Mouse (Mus musculus) brain, embryonic 14.5 days (tissue): ENCODE results near the gene Pex14.

Source experiments
- CTCF ChIP-seq: fragments of 200-500 bp; IDR thresholded peaks from 2 replicates; pipeline ENCODE4 v1.5.1; 2012; ENCODE audit warnings: inconsistent platforms, mild to moderate bottlenecking, moderate library complexity, borderline replicate concordance; ENCODE audit not compliant: insufficient read depth, insufficient read length; ENCODE audit errors: extremely low read depth
- POLR2A ChIP-seq: fragments of 200-500 bp; IDR thresholded peaks from 2 replicates; pipeline ENCODE4 v1.6.1; 2012; ENCODE audit warnings: mild to moderate bottlenecking, inconsistent platforms, borderline replicate concordance; ENCODE audit not compliant: poor library complexity, insufficient read depth, insufficient read length, severe bottlenecking; ENCODE audit errors: extremely low read depth

DNA sequence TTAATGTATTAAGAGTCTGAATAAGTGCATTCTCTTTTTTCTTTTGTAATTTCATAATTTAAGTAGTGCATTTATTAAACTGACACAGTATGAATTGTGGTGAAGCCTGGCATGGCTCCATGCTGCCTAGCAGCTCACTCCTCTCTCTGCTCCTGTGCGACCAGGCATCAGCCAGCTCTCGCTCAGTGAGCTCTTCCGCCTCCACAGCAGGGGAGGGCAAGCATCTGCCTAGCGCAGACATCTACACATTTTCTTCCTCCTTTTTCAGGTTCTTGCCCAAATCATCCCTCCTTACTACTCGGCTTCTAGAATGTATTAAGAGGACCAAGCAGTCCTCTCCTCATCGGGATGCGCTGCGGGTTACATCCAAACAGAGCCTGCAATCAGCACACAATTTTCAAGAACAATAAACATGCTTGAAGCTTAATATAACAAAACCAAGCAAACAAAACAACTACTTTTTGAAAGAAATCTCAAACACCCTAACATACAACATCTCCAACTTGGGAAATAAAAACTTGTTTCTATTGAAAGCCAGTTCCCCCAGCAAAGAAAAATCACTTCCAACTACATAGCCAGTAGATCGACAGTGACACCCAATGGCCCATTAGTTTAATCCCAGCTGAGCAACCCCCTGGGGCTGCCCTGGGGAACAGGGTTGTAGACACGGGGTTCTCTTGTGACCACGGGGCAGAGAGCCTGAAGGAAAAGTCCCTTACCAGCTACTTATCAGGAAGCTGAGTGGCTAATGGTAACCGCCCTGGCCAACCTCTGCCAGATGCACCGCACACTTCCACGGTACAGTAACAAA lies 38.9 kb downstream of the Pex14 start:
- TF ChIP-seq POLR2A: no peak
- TF ChIP-seq CTCF: peak; percentile 19; the same call in 1 of the 2 replicates
